Mouse (Mus musculus) left cerebral cortex, adult 9 months (tissue): Measurements from ENCODE around the gene Mybpc3.
A peak's percentile ranks its signal among the peaks of the same experiment; 100 is the strongest.
"Not testable (repeated sequence)": the region's sequence is repeated elsewhere in the genome, so short reads cannot be mapped to it uniquely, and the experiment has no call there.

Experiments
- DNase-seq, 2 experiments: peaks; one replicate each; pipeline ENCODE4 v3.0.0; 2022; ENCODE audit warnings: low spot score in 2 of 2

Gene Mybpc3

DNA sequence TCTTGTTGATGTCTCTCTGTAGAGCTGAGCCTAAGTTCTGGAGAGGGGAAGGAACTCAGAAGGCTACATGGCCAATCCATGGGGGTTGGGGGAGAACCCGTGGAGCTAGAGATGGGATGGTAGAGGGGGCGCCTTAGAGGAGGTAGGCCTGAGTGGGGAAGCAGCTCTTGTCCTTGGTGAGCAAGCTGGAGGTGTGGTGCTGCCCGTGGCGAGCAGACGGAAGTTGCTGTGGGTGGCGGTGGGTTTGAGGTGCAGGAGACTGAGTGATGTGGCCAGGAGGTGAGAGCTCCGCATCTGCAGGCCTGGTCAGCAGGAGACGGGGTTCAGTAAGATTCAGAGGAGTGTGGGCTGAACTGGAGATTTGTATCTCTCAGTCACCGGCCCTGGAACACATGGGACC, 30.5 kb upstream of the Mybpc3 start:
- DNase-seq, result no peak

GRCm38 (mm10) chr2:91088987-91089386, 29.0 kb upstream of the Mybpc3 start:
- no peak for DNase-seq

DNA sequence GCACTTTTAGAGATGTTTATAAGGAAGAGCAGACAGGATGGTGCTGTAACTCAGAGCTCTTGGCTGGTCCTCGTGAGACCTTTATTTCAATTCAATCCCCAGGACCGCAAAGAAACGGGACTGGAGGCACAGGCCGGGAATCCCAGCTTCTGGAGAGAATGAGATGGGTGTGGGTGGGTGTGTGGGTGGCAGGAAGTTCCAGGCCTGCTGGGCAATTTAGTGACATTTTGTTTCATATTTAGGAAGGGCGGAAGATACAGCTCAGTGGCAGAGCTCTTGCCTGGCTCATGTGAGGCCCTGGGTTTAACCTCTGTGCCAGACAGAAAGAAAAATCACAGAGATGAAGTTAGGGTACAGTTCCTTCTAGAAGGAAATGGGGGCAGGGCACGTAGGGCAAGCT, 27.7 kb upstream of the Mybpc3 start:
- no peak for DNase-seq

DNA sequence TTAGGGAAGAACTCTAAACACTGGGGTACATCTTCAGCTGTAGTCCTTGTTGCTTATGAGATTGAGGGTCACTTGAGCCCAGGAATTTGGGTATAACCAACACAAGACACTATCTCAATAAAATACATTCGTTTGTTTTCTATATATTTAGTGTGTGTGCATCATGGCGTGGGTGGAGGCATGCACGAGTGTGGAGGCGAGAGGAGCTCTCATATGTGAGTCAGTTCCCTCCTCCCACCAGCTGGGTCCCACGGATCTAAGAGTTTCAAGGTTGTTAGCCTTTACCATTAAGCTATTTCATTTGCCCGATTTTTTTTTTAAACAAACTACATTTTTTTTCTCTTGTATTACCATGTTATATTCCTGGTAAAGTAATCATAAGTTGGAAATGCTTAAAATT, 27.1 kb upstream of the Mybpc3 start:
- DNase-seq, result peak in 1 of 2 experiments; percentile 62

DNA sequence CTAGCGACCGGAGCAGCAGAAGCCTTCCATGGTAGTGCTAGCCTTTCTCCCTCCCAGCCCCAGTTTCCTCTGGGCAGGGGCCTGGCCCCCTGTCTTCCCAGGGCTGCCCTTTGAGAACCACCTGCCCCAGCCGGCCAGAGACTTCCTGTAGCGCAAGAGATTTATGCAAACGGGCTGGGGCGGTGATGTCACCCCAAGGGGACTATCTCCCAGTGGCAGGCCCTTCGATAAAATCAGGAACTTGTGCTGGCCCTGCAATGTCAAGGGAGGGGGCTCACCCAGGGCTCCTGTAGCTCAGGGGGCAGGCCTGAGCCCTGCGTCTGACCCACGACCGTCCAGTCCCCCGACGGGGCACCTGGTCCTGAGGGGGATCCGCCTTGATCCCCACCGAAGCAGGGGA, 21.4 kb upstream of the Mybpc3 start:
- no peak for DNase-seq

DNA sequence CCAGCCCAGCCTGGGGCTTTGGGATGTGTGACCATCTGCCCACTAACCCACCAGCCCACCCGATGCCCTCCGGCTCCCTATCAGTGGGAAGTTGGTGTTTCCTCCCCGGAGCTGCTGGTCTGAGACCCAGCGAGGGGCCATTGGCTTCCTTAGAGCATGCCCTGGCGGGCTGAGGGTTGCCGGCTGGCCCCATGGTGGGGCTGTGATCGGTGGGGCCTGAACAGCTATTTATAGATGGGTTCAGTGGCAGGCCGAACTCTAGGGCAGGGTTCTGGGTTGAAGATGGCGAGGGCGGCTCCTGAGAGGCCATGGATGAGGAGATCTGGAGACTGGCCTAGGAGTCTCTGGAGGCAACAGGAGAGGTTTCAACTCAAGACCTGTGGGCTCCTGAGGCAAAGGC, 20.9 kb upstream of the Mybpc3 start:
- no peak for DNase-seq

- DNase-seq, result no peak
Observed at GRCm38 (mm10) chr2:91098156-91098555, 19.8 kb upstream of the Mybpc3 start.

GRCm38 (mm10) chr2:91101124-91101740, 16.7 kb upstream of the Mybpc3 start:
- DNase-seq, result peak in 1 of 2 experiments; percentile 91

GRCm38 (mm10) chr2:91108156-91108555, 9.8 kb upstream of the Mybpc3 start:
- no peak for DNase-seq

DNA sequence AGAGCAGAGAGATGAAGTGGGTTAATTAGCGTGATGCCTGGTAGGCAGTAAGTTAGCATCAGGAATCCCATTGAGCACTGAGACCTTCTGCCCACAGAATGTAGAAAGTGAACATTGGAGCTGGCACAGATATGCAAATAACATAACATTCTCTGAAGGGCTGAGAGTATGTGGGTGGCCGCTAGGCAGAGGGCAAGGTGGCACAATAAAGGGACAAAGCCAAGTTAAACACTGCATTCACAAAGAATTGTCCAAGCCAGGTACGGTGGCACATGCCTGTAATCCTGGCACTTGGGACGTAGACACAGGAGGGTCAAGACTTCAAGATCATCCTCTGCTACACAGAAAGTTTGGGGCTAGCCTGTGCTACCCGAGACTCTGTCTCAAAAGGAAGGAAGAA, 8.7 kb upstream of the Mybpc3 start:
- no peak for DNase-seq

- no peak for DNase-seq
Observed at GRCm38 (mm10) chr2:91109807-91110385, 8.0 kb upstream of the Mybpc3 start.

DNA sequence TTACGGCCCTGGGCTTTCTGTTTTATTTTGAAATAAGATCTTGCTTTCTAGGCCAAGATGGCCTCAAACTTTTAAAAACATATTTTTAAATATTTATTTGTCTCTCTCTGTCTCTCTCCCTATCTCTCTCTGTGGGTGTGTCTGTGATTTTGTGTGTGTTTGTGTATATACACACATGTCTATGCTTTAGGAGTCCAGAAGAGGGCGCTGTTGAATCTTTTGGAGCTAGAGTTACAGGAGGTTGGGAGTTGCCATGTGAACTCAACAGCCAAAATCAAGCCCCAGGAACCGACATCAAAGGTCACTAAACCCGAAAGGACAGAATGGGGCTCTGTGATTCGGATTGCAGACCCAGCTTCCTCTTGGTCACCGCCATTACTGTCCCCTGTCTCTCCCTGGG, 7.5 kb upstream of the Mybpc3 start:
- no peak for DNase-seq

DNA sequence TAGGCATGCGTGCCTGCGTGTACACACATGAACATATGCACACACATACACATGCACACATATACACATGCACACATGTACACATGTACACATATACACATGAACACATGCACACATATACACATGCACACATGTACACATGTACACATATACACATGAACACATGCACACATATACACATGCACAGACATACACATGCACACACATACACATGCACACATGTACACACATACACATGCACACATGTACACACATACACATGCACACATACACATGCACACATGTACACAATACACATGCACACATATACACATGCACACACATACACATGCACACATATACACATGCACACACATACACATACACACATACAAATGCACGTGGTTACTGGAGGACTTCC, 6.1 kb upstream of the Mybpc3 start:
- DNase-seq, result not testable (repeated sequence)

DNA sequence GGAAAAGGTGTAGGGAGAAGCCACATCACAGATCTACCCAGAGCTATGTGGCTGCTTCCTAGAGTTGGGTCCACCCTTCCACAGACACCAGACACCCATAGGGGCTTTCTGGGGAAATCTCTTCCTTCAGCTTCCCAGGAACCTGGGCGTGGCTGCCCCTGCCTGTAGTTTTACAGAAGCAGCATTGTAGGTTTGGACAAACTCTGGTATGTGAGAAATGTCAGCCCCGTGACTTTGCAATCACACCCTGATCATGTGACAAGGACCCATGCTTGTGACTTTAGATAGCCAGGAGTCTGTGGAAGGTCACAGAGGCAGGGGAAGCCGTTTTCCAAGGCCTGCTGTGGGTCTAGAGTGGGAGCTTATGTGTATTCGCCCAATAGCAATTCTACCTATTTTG, 5.5 kb upstream of the Mybpc3 start:
- DNase-seq, result no peak

DNA sequence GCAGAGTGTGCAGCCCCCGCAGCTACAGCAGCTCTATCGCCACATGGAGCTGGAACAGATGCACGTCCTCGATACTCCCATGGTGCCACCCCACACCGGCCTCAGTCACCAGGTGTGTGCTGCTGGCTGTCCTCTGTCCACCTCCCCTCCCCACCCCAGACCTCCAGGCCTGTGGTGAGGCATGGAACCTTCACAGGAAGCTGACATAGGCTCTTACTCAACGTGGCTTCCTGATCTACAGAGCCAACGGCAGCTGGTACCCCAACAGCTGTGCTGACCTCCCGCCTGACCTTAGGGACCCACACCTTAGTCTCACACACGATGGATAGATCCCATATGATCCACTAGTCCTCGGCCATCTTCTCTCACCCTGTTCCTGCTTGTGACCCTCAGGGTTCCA, 4.6 kb upstream of the Mybpc3 start:
- no peak for DNase-seq

- no peak for DNase-seq
Observed at GRCm38 (mm10) chr2:91113852-91114251, 4.1 kb upstream of the Mybpc3 start.

GRCm38 (mm10) chr2:91114781-91115577, 3.0 kb upstream of the Mybpc3 start:
- peak; percentile 59 to 96 for DNase-seq

DNA sequence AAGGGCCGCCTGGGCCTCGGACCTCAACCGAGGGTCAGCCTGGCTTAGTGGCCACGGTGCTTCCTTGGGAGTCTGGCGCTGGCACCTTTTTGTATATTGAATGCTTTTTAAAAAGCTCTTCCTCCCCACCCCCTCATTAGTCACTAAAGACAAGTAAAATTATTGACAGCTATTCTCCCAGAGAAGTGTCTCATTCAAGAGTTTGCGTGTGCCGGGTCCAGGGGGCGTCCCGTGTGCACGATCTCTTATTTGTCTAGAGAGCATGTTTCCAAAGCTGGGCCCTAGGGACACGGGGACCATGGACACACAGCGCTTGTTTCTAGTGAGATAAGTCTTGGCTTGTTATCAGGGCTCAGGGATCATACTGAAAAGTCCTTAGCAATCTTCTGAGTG, 2.4 kb upstream of the Mybpc3 start:
- DNase-seq, result no peak

DNA sequence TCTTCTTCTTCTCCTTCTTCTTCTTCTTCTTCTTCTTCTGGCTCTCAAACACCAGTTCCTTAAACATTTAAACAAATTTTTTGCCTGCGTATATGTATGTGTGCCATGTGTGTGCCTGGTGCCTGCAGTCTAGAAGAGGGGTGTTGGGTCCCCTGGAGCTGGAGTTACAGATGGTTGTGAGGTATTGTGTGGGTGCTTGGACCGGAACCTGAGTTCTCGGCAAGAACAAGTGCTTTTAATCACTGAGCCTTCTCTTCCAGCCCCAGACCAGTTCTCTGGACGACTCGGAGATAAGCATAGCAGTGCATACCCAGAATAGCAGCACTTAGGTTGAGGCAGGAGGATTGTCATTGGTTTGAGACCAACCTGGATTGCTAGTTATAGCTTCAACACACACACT, 1.1 kb upstream of the Mybpc3 start:
- DNase-seq, result no peak

- DNase-seq, result no peak
Observed at GRCm38 (mm10) chr2:91118647-91119046, 703 bp downstream of the Mybpc3 start.

- no peak for DNase-seq
Observed at GRCm38 (mm10) chr2:91119061-91119460, 1.1 kb downstream of the Mybpc3 start.

GRCm38 (mm10) chr2:91119551-91119950, 1.6 kb downstream of the Mybpc3 start:
- no peak for DNase-seq

- DNase-seq, result no peak
Observed at GRCm38 (mm10) chr2:91120261-91120671, 2.3 kb downstream of the Mybpc3 start.
